Mouse (Mus musculus) megakaryocyte progenitor cell, adult 5-6 weeks (primary cell): ENCODE measurements around the gene Sorcs3. TPM values are rescaled to one million over a fixed set of nuclear protein-coding genes. Genes with fewer than 3 reads are reported as not detected.

Experiments
- ATAC-seq: replicated peaks from 2 replicates; pipeline ENCODE4 v1.8.0; 2016; ENCODE audit warnings: mild to moderate bottlenecking, moderate TSS enrichment, inconsistent platforms; ENCODE audit not compliant: poor library complexity
- total RNA-seq, 2 experiments: library from RNA; stranded (forward) in 1 of 2; stranded (reverse) in 1 of 2; fragments of 157-497, 149-512 nt in 1 of 2; fragments of 200-1000 nt in 1 of 2; gene quantifications; 2 replicates each; pipeline versions ENCODE4 v1.2.3 to v1.2.4; 2015 to 2017

The Sorcs3 gene
- total RNA-seq, 2 experiments from 2014 or later, result 0.21 TPM; not detected in 1

DNA sequence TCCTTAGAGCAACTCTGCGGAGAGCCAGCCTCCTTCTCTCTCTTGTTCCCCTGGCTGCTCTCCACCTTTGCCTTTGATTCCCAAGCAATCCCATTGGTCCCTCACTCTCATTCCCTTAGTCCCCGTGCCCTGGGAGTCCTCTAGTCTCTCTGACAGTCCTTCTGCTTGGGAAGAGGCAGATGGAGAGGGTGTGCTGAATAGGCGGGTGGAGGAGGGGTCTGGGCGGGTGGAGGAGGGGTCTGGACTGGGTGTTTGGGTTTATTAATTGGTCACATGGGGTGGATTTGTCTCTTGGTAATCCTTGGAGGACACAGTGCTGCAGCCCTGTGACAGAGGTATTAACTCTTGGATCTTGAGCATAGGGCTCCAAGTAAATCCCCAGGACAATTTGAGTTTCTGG lies 77.4 kb downstream of the Sorcs3 start:
- ATAC-seq, result no peak

- ATAC-seq, result no peak
Observed at GRCm38 (mm10) chr19:48285602-48286225, 79.9 kb downstream of the Sorcs3 start.

DNA sequence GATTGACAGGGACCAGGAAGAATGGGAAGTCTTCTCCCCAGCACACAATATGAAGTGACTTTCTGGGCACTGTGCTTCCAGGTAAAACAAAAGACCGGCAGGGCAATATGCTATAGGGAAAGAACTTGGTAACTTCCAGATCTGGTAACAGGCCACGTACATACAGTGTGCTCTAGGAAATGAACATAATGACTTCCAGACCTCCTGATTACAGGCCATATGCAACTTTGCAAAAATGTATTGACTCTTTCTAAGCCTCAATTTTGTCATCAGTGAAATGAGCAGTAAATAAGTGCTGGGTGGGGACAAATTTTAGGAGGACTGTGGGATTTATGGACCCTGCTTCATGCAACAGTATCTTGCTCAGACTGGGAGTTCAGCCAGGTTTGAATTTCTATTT lies 88.4 kb downstream of the Sorcs3 start:
- ATAC-seq, result no peak

DNA sequence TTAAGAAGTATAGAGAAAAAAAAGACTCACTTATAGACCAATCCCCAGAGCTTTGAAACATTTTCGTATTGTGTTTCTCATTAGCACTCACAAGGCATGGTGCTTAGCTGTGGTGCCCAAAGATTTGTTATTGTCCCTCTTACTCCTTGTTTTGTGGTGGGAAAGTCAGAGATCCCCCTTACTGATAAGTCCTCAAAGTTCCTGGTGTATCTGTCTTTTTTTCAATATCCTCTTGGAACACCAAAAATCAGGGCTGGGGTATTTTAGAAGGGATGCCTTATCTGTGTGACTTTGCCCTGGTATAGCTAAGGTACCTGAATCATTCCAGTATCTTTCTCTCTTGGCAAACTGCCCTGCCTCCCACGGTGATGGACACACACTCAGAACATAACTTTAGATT lies 92.6 kb downstream of the Sorcs3 start:
- ATAC-seq, result no peak

GRCm38 (mm10) chr19:48300440-48301231 lies 94.8 kb downstream of the Sorcs3 start:
- ATAC-seq, result no peak

DNA sequence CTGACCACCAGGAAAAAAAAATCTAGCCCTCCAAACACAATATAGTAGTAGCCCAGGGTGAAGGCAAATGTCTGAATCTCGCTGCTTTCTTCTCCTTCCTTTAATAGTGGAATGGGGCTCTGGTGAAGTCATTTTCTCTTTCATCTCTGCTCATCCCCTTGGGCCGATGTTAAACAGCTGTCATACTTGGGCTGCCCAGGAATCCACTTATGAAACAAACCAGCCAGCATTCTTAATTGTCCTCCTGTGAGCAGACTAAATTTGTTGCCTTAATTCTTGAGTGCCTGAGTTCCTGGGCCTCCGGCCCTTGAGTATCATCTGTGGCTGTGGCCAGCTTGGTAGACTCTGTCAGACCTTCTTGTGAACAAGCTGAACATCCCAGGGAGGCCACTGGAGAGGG lies 95.5 kb downstream of the Sorcs3 start:
- ATAC-seq, result no peak

DNA sequence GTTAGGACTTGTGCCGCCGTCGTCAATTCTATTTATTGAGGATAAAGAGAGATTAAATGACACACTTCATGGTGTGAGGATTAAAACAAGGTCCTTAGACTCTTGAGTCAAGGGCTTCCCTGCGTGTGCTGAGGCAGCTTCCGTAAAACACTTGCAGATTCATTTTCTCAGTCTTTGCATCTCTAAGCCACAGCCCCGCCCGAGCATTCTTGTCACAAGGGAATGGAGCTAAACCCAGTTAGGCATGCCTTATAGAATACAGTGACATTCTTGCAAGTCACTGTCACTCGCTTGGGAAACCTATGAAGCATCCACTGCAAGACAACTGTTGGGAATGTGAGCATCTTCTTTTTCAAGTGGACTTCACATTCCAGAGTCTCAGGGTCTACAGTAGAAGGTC lies 102.5 kb downstream of the Sorcs3 start:
- ATAC-seq, result no peak

DNA sequence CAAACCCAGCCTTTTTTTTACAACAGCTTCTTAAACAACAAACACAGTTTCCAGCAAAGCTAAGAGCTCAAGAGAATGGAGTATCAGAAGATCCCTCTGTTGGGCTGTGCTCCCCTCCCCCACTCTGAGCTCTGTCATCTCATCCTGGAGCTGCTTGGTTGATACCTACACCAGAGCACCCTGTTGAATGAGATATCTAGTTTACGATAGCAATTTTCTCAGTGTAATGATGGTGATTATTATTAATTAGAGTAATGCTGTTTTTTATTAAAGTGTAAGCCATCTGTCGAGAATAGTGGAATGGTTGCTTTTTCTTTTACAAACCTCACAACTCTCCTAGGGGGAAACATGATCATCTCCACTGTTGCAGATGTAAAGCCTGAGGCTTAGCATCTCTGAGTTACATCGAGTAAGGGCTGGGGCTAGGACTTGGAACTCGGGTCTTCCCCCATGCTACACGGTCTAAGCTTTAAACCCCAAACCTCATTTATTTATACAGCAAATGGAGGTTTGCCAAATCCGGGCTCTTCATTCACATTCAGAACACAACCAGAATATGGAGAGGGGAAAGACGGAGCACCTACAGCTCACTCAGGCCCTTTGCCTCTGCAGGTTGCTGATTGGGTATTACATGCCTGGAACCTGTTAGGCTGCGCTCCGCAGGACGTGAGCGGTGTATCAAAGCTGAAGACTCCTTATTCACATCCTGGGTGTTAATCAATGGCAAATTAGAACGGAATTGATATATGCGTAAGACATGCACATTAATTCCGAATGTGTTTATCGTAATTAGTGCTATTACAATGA lies 103.9 kb downstream of the Sorcs3 start:
- no peak for ATAC-seq

GRCm38 (mm10) chr19:48310338-48310710 lies 104.5 kb downstream of the Sorcs3 start:
- ATAC-seq, result no peak

- ATAC-seq, result no peak
Observed at GRCm38 (mm10) chr19:48313776-48314175, 108.0 kb downstream of the Sorcs3 start.

DNA sequence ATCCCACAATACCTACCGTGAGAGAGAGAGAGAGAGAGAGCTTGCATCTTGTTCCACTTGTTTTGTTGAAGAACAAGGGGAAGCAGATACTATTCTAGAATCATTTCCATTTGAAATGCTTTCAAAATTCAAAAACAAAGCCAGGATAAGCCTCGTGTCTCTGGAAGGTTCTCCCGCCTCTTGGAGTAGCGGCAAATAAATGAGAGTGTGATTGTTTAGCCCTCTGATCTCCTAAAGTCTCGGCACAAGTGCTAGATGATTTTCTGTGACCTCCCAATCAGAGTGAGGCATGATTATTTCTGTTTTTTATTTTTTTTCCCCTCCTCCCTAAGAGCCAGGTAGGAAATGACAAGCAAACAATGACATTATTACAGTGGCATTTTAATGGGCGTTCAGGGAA lies 121.3 kb downstream of the Sorcs3 start:
- no peak for ATAC-seq

- ATAC-seq, result no peak
Observed at GRCm38 (mm10) chr19:48328171-48328570, 122.3 kb downstream of the Sorcs3 start.

GRCm38 (mm10) chr19:48331640-48332039 lies 125.8 kb downstream of the Sorcs3 start:
- no peak; the same call in 1 of the 2 replicates for ATAC-seq

GRCm38 (mm10) chr19:48333085-48333484 lies 127.3 kb downstream of the Sorcs3 start:
- no peak for ATAC-seq

- ATAC-seq, result no peak
Observed at GRCm38 (mm10) chr19:48337461-48337860, 131.6 kb downstream of the Sorcs3 start.

- ATAC-seq, result no peak
Observed at GRCm38 (mm10) chr19:48338098-48338497, 132.3 kb downstream of the Sorcs3 start.

- no peak for ATAC-seq
Observed at GRCm38 (mm10) chr19:48342770-48343169, 136.9 kb downstream of the Sorcs3 start.

GRCm38 (mm10) chr19:48343442-48343841 lies 137.6 kb downstream of the Sorcs3 start:
- ATAC-seq, result no peak

- ATAC-seq, result no peak
Observed at GRCm38 (mm10) chr19:48347116-48347515, 141.3 kb downstream of the Sorcs3 start.

DNA sequence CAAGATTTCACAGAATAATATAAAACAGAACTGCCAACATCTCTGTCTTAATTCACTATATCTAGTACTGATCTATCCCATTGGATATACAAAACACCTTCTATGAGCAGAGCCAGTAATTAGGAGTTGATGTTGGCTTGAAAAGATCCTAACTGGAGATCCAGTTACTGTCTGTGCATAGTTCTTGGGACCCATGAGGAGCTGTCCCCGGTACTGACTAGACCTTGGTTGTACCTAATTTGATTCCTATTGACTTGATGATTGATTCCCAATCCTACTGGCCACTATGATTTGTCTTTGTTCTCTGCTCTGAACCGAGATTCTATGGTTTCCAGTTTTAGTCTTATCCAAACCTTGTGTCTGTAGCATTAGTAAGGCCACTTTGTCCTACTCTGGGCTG lies 151.0 kb downstream of the Sorcs3 start:
- no peak for ATAC-seq

GRCm38 (mm10) chr19:48362167-48362566 lies 156.3 kb downstream of the Sorcs3 start:
- ATAC-seq, result no peak

- no peak for ATAC-seq
Observed at GRCm38 (mm10) chr19:48368056-48368455, 162.2 kb downstream of the Sorcs3 start.
